Mouse (Mus musculus) embryonic facial prominence, embryonic 15.5 days (tissue): ENCODE measurements around the gene Rad52. TPM values are rescaled to one million over a fixed set of nuclear protein-coding genes. Genes with fewer than 3 reads are reported as not detected.

Source experiments
- ATAC-seq: fragments of 200-750 bp; cut with Nextera tagmentation; 2 replicates; pipeline ENCODE4 v1.8.0; 2017; ENCODE audit warnings: low read depth, moderate TSS enrichment; ENCODE audit not compliant: insufficient number of reproducible peaks, low FRiP score, low TSS enrichment
- H3K27ac ChIP-seq: fragments of 300-500 bp; sonication (generic); replicated peaks from 2 replicates; pipeline ENCODE4 v1.5.1; 2015; ENCODE audit warnings: mild to moderate bottlenecking, inconsistent platforms
- H3K27me3 ChIP-seq: fragments of 300-500 bp; sonication (generic); 2 replicates; pipeline ENCODE4 v1.6.1; 2015; ENCODE audit warnings: inconsistent platforms
- H3K36me3 ChIP-seq: fragments of 300-500 bp; sonication (generic); 2 replicates; pipeline ENCODE4 v1.6.1; 2015; ENCODE audit warnings: mild to moderate bottlenecking, inconsistent platforms
- H3K4me1 ChIP-seq: fragments of 300-500 bp; sonication (generic); 2 replicates; pipeline ENCODE4 v1.6.1; 2015; ENCODE audit warnings: inconsistent platforms
- H3K4me2 ChIP-seq: fragments of 300-500 bp; sonication (generic); replicated peaks from 2 replicates; pipeline ENCODE4 v1.6.1; 2015; ENCODE audit warnings: mild to moderate bottlenecking, inconsistent platforms
- H3K4me3 ChIP-seq: fragments of 300-500 bp; sonication (generic); replicated peaks from 2 replicates; pipeline ENCODE4 v1.5.1; 2015; ENCODE audit warnings: mild to moderate bottlenecking, inconsistent platforms
- H3K9ac ChIP-seq: fragments of 300-500 bp; sonication (generic); 2 replicates; pipeline ENCODE4 v1.6.1; 2015; ENCODE audit warnings: inconsistent platforms
- H3K9me3 ChIP-seq: fragments of 300-500 bp; sonication (generic); replicated peaks from 2 replicates; pipeline ENCODE4 v1.6.1; 2016; ENCODE audit warnings: inconsistent platforms
- WGBS: fragments of 180-500 bp; shearing (Covaris S2); methylation state at CpG from one replicate; pipeline ENCODE4 v1.1.7; 2015; 5-methylcytosine and 5-hydroxymethylcytosine counted together
- polyA plus RNA-seq: library from polyadenylated mRNA; unstranded; fragments of >200 nt; fragmentation: Nextera tagmentation; extraction: Ambion mirVana; gene quantifications from 2 replicates; pipeline ENCODE4 v1.2.1, GENCODE M21; 2015

The Rad52 gene
- 21.7 and 23.5 TPM in 2 replicates for polyA plus RNA-seq

DNA sequence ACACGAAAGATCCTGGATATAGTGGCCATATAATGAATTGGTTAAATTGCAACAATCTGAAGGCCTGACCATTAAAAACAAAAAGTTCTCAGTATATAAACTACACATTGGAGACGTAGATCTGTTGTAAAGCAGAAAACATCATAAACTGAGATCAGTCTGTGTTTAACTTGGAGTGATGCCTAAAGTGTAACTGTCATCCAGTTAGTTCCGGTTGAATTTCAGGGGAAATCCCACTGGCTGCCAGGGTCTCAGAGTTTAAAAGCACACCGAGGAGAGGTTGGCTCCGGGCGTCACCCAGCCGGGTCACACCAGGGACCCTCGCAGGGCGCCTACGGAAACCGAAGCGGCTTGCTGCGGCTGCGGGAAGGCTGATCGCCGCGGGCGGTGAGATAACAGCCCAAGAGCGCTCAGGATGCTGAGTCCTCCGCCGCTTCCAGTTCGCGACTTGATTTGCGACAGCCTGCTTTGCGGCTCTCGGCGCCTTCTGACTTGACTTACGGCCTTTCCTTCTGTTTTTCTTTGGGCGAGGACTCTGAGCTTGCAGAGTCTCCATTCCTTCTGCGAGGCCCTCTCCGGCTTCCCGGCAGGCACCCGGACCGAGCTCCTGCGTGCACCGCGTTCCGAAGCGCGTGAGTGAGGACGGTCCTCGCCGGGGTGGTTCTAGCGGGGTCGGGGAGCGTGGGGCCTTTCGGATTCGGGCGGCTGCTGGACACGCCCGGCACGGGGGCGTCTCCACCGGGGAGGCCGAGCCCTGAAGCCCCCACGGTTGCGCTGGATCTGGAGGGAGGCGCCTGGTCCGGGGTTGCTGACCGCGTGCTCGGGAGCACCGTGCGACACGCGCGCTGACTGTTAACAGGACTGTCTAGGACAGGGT is at the start of gene Rad52:
Gene Rad52 (plus strand): TSS at position 495 of the 877 bp plus-strand sequence.
- no peaks in the 10 kb centered on the region for H3K36me3 ChIP-seq
- H3K4me3 ChIP-seq, result peak within 1 kb of the TSS; percentile 94
- no peaks in the 10 kb centered on the region for H3K9me3 ChIP-seq
- H3K27me3 ChIP-seq, result no peaks in the 10 kb centered on the region
- peak within 1 kb of the TSS; percentile 99 for H3K27ac ChIP-seq
- peak within 1 kb of the TSS; percentile 85 for H3K9ac ChIP-seq
- H3K4me2 ChIP-seq, result peak within 1 kb of the TSS; percentile 60
- peak; percentile 83 for ATAC-seq
- H3K4me1 ChIP-seq, result peaks cover 6% of the 10 kb centered on the region
- under 1% methylated on average over 67 of the region's 67 CpGs for WGBS

DNA sequence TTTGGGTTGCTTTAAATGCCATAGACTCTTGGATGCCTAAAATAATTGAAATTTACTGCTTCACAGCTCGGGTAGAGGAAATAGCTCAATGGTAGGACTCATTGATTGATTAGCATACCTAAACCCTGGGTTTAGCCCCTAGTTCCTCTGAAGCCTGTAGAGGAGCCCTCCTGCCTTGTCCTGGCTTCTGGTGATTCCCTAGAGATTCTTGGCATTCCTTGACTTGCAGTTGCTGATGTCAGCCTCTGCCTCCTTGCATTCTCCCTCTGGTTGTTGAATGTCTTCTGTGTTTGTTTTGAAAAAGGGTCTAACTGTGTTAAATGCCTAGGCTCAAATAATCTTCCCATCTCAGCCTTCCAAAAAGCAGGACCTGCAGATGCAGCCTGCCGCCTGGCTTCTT is 48.3 kb upstream of the Rad52 start:
- Histone ChIP-seq H3K4me1 (peaks cover 3% of the 10 kb centered on the region), H3K27me3 (no peaks in the 10 kb centered on the region), H3K4me3 (no peak overlapping the region), H3K9me3 (no peaks in the 10 kb centered on the region), H3K27ac (no peak overlapping the region), H3K36me3 (no peaks in the 10 kb centered on the region), H3K4me2 (no peak overlapping the region), H3K9ac (no peak overlapping the region)
- no peak for ATAC-seq
- WGBS, result 30% methylated on average over 2 of the region's 2 CpGs

DNA sequence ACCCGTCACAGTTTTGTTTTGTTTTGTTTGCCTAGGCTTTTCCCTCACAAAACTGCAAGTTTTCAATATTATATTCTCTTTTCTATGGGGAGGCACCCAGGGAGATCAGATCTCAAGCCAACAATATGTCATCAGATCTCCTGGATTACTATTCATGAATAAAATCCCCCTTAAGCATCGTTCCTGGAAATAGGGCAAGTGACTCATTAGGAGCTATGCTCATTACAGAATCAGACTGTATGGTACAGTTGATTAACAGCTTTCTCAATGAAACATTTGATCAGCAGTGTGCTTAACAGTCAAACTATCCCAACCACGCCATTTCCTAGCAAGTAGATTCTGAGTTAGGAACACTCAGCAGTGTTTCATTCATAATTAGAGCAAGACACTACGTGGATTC is 47.0 kb upstream of the Rad52 start:
- Histone ChIP-seq H3K9ac (no peak overlapping the region), H3K27ac (no peak overlapping the region), H3K4me2 (no peak overlapping the region), H3K36me3 (no peaks in the 10 kb centered on the region), H3K9me3 (no peaks in the 10 kb centered on the region), H3K27me3 (no peaks in the 10 kb centered on the region), H3K4me3 (no peak overlapping the region), H3K4me1 (no peaks in the 10 kb centered on the region)
- ATAC-seq, result no peak
- 71% methylated on average over 4 of the region's 4 CpGs for WGBS

DNA sequence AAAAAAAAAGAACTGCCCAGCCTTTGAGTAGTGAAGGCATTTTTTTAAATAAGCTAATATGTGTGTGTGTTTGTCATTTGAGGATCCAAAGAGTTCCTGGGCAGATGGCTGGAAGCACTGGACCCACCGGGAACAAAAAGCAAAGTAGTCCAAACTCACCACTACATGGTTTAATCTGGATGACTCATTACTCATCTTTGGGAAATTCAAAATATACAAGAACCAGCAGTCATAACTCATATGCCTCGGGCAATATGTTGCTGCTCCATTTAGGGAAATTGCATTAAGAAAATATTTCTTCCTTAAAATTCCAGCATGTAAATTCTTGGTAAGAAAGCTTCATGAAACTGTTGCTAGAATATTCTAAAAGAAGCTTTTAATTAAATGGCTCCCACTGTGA is 42.3 kb upstream of the Rad52 start:
- WGBS, result 95% methylated on average over 2 of the region's 2 CpGs
- Histone ChIP-seq H3K9ac (no peak overlapping the region), H3K36me3 (no peaks in the 10 kb centered on the region), H3K27ac (no peak overlapping the region), H3K9me3 (no peaks in the 10 kb centered on the region), H3K27me3 (no peaks in the 10 kb centered on the region), H3K4me2 (no peak overlapping the region), H3K4me1 (no peaks in the 10 kb centered on the region), H3K4me3 (no peak overlapping the region)
- no peak for ATAC-seq

DNA sequence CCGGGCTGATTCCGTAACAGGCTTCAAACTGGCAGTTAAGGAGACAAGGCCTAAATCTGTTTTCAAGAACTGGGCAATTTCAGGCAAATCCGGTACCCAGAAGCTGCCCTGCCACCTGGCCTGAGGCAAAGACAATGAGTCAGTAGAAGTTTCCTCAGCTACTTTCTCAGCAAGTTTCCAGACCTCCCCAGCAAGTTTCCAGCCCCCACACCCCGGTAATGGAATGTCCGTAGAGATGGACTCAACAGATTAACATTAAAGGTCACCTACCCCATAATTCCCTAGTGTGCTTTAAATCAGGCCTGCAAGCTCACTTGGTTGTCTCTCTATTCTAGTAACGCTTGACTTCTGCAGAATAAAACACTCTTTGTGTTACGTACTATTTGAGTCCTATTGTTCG is 41.0 kb upstream of the Rad52 start:
- 53% methylated on average over 8 of the region's 8 CpGs for WGBS
- Histone ChIP-seq H3K36me3 (no peaks in the 10 kb centered on the region), H3K4me3 (no peak overlapping the region), H3K4me1 (no peaks in the 10 kb centered on the region), H3K9ac (no peak overlapping the region), H3K9me3 (no peaks in the 10 kb centered on the region), H3K27ac (no peak overlapping the region), H3K27me3 (no peaks in the 10 kb centered on the region), H3K4me2 (no peak overlapping the region)
- no peak for ATAC-seq

DNA sequence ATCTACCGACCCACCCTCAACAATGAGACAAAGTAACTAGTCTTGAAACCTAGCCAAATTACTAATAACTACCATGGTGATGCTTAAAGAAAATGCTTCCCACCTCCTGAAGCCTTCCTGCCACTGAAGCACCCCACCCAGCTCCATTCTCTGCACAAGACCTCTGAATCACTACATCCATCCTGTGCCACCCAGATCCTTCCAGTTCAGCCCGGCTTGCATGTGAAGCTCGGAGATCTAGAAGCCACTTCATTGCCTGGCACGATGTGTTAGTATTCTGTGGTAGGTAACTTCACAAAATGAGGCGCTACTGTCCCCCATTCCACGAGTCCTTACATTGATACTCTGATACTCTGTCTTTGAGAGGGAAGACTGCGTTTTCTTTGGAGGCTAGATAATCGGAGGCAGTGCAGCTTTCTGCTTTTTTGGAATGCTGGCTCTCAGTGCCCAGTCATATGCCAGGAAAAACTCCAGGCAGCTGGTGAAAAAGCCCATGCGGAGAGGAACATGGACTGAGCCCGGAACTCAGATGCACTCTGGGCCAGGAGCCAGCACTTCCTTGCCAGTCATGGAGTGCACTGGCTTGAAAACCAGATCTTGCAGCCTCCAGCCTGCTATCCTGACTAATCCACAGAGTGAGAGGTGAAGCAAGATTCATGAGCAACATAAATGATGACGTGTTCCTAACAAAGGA is 38.0 kb upstream of the Rad52 start:
- 79% methylated on average over 11 of the region's 11 CpGs for WGBS
- Histone ChIP-seq H3K4me1 (no peaks in the 10 kb centered on the region), H3K27ac (no peak overlapping the region), H3K36me3 (no peaks in the 10 kb centered on the region), H3K4me2 (no peak overlapping the region), H3K27me3 (no peaks in the 10 kb centered on the region), H3K9me3 (no peaks in the 10 kb centered on the region), H3K9ac (no peak overlapping the region), H3K4me3 (no peak overlapping the region)
- ATAC-seq, result no peak

DNA sequence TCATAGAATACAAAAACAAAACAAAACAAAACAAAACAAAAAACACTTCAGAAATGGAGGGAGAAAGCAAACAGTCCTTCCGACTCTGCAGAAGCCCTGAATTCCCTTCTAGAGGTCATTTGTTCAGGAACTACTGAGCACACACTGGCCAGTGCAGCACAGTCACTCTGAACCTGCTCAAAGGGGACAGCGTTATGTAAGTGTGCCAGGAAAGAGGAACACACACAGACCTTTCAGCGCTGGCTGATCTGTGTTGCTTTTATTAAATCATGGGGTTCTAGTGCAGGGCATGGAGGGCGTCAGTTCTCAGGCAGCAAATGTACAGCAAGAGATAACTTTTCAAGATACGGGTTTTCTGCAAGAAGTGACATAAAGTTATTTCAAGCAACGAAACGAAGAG is 19.3 kb upstream of the Rad52 start:
- no peak overlapping the region for H3K4me3 ChIP-seq
- ATAC-seq, result no peak
- H3K9me3 ChIP-seq, result no peaks in the 10 kb centered on the region
- no peak overlapping the region for H3K27ac ChIP-seq
- no peaks in the 10 kb centered on the region for H3K27me3 ChIP-seq
- 75% methylated on average over 7 of the region's 7 CpGs for WGBS
- no peaks in the 10 kb centered on the region for H3K36me3 ChIP-seq
- H3K4me2 ChIP-seq, result no peak overlapping the region
- no peaks in the 10 kb centered on the region for H3K4me1 ChIP-seq
- no peak overlapping the region for H3K9ac ChIP-seq

DNA sequence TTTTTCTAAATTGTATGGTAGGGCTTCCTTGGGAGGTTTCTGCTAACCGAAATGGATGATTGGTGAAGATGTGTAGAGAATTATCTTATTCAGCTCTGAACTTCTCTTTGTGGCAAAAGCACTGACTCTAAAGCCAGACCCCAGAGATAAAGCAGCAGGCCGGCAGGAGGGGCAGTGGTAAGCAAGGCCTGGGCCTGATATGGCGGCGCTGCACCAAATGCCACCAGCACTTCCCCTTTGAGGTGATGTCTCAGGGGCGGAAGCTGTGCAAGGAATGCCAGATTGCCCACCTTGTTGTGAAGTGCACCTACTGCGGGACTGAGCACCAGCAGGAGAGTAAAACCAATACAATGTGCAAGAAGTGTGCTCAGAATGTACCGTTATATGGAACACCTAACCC is 9.8 kb upstream of the Rad52 start:
- H3K27me3 ChIP-seq, result no peaks in the 10 kb centered on the region
- no peak overlapping the region for H3K27ac ChIP-seq
- no peaks in the 10 kb centered on the region for H3K36me3 ChIP-seq
- H3K4me3 ChIP-seq, result no peak overlapping the region
- no peak overlapping the region for H3K4me2 ChIP-seq
- 80% methylated on average over 7 of the region's 7 CpGs for WGBS
- no peak overlapping the region for H3K9ac ChIP-seq
- no peaks in the 10 kb centered on the region for H3K9me3 ChIP-seq
- no peak for ATAC-seq
- H3K4me1 ChIP-seq, result no peaks in the 10 kb centered on the region

DNA sequence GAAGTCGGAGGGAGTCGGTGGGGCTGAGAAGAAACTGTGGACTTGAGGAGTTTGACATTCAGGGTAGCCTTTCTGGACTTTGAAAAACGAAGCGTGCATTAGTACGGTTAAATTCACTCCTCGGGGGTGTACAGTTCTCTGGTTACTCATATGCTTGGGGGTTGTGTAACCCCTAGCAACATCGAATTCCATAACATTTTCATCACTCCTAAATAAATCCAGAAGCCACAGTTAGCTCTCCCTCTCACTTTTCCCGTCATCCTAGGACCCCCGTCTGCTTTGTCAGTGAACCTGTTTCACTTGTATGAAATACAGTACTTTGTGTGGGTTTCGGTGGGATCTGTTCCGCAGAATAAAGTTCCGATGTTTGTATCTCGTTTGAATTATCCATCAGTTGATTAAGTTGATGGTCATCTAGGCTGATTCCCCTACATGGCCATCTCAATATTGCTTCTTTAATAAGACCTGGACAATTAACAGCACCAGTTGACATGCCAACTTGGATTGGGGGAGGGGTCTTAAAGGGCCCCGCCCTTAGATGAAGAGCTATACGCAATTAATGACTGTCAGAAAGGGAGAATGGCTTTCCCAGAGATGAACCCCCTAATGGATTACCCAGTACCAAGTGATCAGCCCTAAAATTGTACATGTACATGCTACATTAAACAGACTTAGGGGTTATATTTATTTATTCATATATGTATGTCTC is 737 bp downstream of the Rad52 start:
- Histone ChIP-seq H3K4me3 (peak overlapping the region; percentile 94), H3K27me3 (no peaks in the 10 kb centered on the region), H3K9me3 (no peaks in the 10 kb centered on the region), H3K27ac (peak overlapping the region; percentile 99), H3K36me3 (no peaks in the 10 kb centered on the region), H3K9ac (peak overlapping the region; percentile 85), H3K4me2 (peak overlapping the region; percentile 60), H3K4me1 (peaks cover 6% of the 10 kb centered on the region)
- no peak for ATAC-seq
- 14% methylated on average over 15 of the region's 15 CpGs for WGBS

DNA sequence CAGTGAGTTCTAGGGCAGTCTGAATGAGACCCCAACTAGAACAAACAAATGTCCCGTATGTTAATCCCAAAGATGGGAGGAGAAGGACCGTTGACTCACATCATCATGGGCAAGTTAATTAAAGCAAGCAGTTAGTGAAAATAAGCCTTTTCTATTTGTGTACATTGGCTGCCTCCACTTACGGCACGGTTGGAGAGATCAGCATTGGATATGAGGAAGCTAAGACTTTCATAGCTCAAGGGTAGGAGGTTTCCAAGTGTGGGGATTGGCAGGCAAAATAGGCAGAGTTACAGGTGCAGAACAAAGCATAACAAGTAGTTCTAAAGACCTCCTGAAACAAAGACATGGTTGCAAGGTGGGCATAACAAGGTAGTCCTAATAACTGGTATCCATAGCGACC is 3.0 kb downstream of the Rad52 start:
- Histone ChIP-seq H3K4me2 (no peak overlapping the region), H3K4me3 (no peak overlapping the region), H3K4me1 (peaks cover 6% of the 10 kb centered on the region), H3K27ac (no peak overlapping the region), H3K9me3 (no peaks in the 10 kb centered on the region), H3K36me3 (no peaks in the 10 kb centered on the region), H3K27me3 (no peaks in the 10 kb centered on the region), H3K9ac (no peak overlapping the region)
- no peak for ATAC-seq
- 80% methylated on average over 5 of the region's 5 CpGs for WGBS

DNA sequence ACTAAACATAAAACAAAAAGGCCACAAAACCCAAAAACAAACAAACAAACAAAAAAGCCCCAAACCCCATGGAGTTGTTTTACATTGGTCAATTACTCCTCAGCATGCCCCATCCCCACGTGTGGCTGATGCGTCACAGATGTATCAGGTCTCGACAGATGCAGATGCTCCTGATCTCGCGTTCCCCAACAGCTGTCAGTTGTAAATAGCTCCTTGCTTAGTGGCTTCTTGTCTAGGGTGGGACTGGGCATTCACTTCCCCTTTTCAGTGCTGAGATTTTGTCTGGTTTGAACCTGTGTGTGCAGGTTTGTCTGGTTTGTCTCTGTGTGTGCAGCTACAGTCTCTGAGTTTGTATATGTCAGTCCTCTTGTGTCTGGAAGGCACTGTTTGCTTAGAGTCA is 9.5 kb downstream of the Rad52 start:
- Histone ChIP-seq H3K4me3 (no peak overlapping the region), H3K9me3 (no peaks in the 10 kb centered on the region), H3K27me3 (no peaks in the 10 kb centered on the region), H3K4me1 (no peaks in the 10 kb centered on the region), H3K36me3 (peaks cover 47% of the 10 kb centered on the region), H3K4me2 (no peak overlapping the region), H3K9ac (no peak overlapping the region), H3K27ac (no peak overlapping the region)
- no peak for ATAC-seq
- 52% methylated on average over 5 of the region's 5 CpGs for WGBS
